Mouse (Mus musculus) forebrain, embryonic 10.5 days (tissue): ENCODE data around the gene Miga1. TPM values are rescaled to one million over a fixed set of nuclear protein-coding genes. Genes with fewer than 3 reads are reported as not detected.

Source experiments
- DNase-seq: peaks from one replicate; pipeline ENCODE4 v3.0.0-alpha.2; 2017; ENCODE audit warnings: low spot score; ENCODE audit errors: extremely low spot score
- H3K27ac ChIP-seq: fragments of 300-500 bp; sonication (generic); 2 replicates; pipeline ENCODE4 v1.5.1; 2016; ENCODE audit warnings: mild to moderate bottlenecking
- H3K27me3 ChIP-seq: fragments of 300-500 bp; sonication (generic); 2 replicates; pipeline ENCODE4 v1.6.1; 2016; ENCODE audit warnings: mild to moderate bottlenecking; ENCODE audit not compliant: poor library complexity, severe bottlenecking
- H3K36me3 ChIP-seq: fragments of 300-500 bp; sonication (generic); replicated peaks from 2 replicates; pipeline ENCODE4 v1.6.1; 2016; ENCODE audit warnings: mild to moderate bottlenecking, moderate library complexity
- H3K4me1 ChIP-seq: fragments of 300-500 bp; sonication (generic); 2 replicates; pipeline ENCODE4 v1.6.1; 2016
- H3K4me3 ChIP-seq: fragments of 300-500 bp; sonication (generic); 2 replicates; pipeline ENCODE4 v1.5.1; 2016; ENCODE audit warnings: mild to moderate bottlenecking, moderate library complexity
- H3K9me3 ChIP-seq: fragments of 300-500 bp; sonication (generic); 2 replicates; pipeline ENCODE4 v1.6.1; 2016; ENCODE audit warnings: mild to moderate bottlenecking, moderate library complexity
- WGBS: fragments of 180-500 bp; shearing (Covaris S2); methylation state at CpG from one replicate; pipeline ENCODE4 v1.1.7; 2016; 5-methylcytosine and 5-hydroxymethylcytosine counted together
- polyA plus RNA-seq: library from polyadenylated mRNA; unstranded; fragments of >200 nt; fragmentation: Nextera tagmentation; extraction: Ambion mirVana; gene quantifications from 2 replicates; pipeline ENCODE4 v1.2.1, GENCODE M21; 2016

Miga1 gene
- polyA plus RNA-seq, 1 experiment from 2014 or later, result 22.1 TPM

DNA sequence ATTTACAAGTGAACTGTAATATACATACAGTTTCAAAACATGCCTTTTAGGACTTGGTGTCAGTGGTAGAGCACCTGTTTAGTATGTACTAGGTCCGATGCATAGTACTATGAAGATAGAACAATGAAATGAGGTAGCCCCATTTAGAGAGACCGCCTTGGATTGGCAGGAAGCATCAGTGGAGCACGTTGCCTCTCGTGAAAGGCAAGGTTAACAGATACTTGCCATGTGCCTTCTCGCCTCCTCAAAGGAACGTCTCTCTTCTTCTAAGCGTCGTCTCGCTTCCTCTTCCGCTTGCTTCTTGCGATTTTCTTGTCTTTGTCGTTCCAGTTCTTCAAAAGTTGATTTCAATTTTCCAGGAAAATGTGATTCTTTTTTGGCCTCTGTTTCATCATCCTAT lies 92.5 kb downstream of the Miga1 start:
- Histone ChIP-seq H3K9me3 (no peaks in the 10 kb centered on the region), H3K4me3 (no peak overlapping the region), H3K27ac (no peak overlapping the region), H3K4me1 (no peaks in the 10 kb centered on the region), H3K36me3 (peaks cover 5% of the 10 kb centered on the region; the same call in 1 of the 2 replicates), H3K27me3 (no peaks in the 10 kb centered on the region)
- no peak for DNase-seq
- WGBS, result 90% methylated on average over 12 of the region's 12 CpGs

DNA sequence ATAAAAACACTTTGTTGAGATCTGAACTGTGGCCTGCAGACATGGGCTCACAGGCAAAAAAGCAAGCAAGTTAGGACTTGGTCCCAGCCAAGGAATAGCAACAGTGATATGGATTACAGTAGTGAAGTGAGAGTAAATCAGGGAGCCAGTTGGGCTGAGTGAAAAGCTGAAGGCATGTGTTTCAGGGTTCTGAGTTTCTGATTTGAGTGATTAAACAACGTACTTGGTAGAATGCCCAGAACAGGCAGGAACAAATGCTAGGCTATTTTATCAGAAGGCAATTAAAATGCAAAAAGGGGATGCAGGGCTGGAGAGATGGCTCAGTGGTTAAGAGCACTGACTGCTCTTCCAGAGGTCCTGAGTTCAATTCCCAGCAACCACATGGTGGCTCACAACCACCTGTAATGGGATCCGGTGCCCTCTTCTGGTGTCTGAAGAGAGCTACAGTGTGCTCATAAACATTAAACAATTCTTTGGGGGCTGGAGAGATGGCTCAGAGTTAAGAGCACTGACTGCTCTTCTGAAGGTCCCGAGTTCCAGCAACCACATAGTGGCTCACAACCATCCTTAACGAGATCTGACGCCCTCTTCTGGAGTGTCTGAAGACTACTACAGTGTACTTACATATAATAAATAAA lies 94.8 kb downstream of the Miga1 start:
- Histone ChIP-seq H3K4me3 (no peak overlapping the region), H3K9me3 (no peaks in the 10 kb centered on the region), H3K27ac (no peak overlapping the region), H3K27me3 (no peaks in the 10 kb centered on the region), H3K4me1 (no peaks in the 10 kb centered on the region), H3K36me3 (peaks cover 10% of the 10 kb centered on the region)
- WGBS, result 81% methylated on average over 5 of the region's 5 CpGs
- no peak for DNase-seq

DNA sequence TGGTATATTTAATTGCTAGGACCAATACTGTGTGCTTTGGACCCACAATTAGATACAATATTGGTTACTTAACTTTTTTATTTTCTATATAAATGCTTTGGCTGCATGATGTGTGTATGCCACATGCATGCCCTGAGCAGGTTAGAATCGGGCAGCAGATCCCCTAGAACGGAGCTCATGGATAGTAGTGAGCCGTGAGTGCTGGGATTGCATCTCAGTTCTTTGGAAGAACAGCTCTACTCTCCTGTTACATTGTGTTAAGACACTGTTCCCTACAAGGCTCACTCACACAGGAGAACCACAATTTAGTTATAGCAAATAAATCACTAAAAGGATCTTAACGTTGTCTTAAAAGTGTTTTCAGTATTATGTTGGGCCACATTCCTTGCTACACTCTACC lies 96.9 kb downstream of the Miga1 start:
- H3K4me3 ChIP-seq, result no peak overlapping the region
- peaks cover 30% of the 10 kb centered on the region for H3K36me3 ChIP-seq
- 83% methylated on average over 4 of the region's 4 CpGs for WGBS
- H3K27me3 ChIP-seq, result no peaks in the 10 kb centered on the region
- no peaks in the 10 kb centered on the region for H3K9me3 ChIP-seq
- no peaks in the 10 kb centered on the region for H3K4me1 ChIP-seq
- DNase-seq, result no peak
- H3K27ac ChIP-seq, result no peak overlapping the region

DNA sequence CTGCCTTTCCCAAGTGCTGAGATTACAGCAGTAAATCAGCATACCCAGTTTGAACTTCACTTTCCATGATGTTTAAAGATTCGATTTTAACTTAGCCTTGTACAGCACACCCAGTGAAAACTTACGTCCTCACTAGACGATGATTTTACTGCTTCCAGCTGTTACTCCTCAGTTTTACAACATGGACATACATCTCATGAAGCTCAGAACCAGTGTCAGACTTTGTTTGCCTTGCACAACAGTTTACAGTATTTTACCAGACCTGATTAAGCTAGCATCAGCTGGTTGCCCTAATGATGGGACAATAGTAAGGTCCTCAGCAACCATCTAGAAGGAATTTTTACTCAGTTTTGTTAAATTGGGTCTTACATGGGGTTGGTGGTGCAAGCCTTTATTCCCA lies 99.1 kb downstream of the Miga1 start:
- Histone ChIP-seq H3K4me1 (no peaks in the 10 kb centered on the region), H3K9me3 (no peaks in the 10 kb centered on the region), H3K27ac (no peak overlapping the region), H3K36me3 (peaks cover 52% of the 10 kb centered on the region), H3K4me3 (no peak overlapping the region), H3K27me3 (no peaks in the 10 kb centered on the region)
- no peak for DNase-seq
- 83% methylated on average over 3 of the region's 3 CpGs for WGBS

DNA sequence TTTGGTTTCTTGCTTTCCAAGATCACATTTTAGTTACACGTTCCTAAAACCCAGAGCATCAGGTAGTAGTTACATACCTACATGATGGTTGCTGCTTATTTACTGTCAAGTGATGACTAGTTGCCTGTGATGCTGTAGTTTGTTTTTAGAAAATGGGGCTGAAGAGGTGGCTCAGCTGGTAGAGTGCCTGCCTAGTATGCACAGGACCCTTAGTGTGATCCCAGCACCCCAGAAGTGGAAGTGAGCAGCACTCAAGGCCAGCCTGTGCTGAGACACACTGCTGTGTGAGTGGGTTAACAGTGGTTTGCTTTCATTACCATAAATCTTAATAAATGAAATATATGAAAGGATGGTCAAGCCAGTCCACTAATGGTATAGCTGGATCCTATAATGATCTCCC lies 100.6 kb downstream of the Miga1 start:
- Histone ChIP-seq H3K36me3 (peaks cover 63% of the 10 kb centered on the region), H3K9me3 (no peaks in the 10 kb centered on the region)
- WGBS, result 97% methylated on average over 1 of the region's 1 CpGs

DNA sequence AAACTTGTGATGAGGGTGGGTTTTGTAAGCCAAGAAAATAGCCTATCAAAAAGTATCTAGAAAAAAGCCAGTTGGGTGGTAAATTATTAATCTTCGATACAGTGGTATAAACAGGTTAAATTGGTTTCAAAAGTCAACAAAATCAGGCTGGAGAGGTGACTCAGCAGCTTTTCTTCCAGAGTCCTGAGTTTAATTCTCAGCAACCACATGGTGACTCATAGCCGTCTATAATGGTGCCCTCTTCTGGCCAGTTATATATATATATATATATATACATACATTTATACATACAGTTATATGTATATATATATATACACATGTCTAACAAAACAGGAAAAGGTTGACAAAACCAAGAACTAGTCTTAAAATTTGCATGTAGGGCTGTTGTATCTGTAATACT lies 101.4 kb downstream of the Miga1 start:
- Histone ChIP-seq H3K27ac (no peak overlapping the region), H3K4me1 (no peaks in the 10 kb centered on the region), H3K36me3 (peaks cover 70% of the 10 kb centered on the region), H3K9me3 (no peaks in the 10 kb centered on the region), H3K27me3 (no peaks in the 10 kb centered on the region), H3K4me3 (no peak overlapping the region)
- 78% methylated on average over 2 of the region's 2 CpGs for WGBS
- no peak for DNase-seq

More for the DNA sequence above, 100.6 kb downstream of the Miga1 start:
- no peak overlapping the region for H3K4me3 ChIP-seq
- H3K27ac ChIP-seq, result no peak overlapping the region
- DNase-seq, result no peak
- H3K27me3 ChIP-seq, result no peaks in the 10 kb centered on the region
- H3K4me1 ChIP-seq, result no peaks in the 10 kb centered on the region

DNA sequence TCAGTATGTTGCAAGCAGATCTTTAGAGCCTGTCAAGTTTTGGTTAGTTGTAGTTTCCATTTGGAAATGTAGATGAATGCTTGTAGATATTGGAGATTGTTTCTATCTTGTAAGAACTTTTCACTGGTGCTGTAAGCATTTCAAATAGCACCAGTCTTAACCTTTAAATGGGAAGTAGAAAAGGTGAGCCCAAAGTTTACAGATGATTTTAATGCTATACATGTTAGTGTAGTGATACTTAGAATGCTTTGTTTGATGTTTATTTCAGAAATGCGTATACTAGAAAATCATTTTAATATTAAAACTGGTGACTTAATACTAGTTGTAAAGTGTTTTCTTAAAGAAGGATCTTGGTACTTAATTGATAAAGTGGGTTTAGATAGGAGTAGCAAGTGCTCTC lies 104.4 kb downstream of the Miga1 start:
- Histone ChIP-seq H3K9me3 (no peaks in the 10 kb centered on the region), H3K27ac (no peak overlapping the region), H3K4me1 (no peaks in the 10 kb centered on the region), H3K36me3 (peaks cover 99% of the 10 kb centered on the region), H3K4me3 (no peak overlapping the region), H3K27me3 (no peaks in the 10 kb centered on the region)
- no peak for DNase-seq
- 96% methylated on average over 1 of the region's 1 CpGs for WGBS

DNA sequence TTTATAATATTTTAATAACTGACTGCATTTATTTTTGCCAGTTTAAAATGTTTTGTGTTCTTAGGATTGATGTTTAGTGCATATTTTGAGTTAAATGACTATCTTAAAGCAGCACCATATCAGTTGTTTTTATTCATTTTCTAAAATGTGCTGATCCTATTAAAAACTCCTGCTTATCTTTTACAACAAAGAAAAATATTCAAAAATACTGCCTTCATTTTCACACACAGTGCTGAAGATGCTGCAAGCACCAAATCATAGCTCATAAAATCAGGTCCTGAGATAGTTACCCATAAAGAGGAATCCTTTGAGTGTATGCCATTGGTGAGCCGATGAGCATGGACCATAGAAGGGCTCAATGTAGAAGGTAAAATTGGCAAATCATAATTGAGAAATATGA lies 105.0 kb downstream of the Miga1 start:
- H3K27me3 ChIP-seq, result no peaks in the 10 kb centered on the region
- 98% methylated on average over 1 of the region's 1 CpGs for WGBS
- no peaks in the 10 kb centered on the region for H3K9me3 ChIP-seq
- H3K27ac ChIP-seq, result no peak overlapping the region
- no peak for DNase-seq
- H3K36me3 ChIP-seq, result peaks cover 99% of the 10 kb centered on the region
- no peak overlapping the region for H3K4me3 ChIP-seq
- no peaks in the 10 kb centered on the region for H3K4me1 ChIP-seq

DNA sequence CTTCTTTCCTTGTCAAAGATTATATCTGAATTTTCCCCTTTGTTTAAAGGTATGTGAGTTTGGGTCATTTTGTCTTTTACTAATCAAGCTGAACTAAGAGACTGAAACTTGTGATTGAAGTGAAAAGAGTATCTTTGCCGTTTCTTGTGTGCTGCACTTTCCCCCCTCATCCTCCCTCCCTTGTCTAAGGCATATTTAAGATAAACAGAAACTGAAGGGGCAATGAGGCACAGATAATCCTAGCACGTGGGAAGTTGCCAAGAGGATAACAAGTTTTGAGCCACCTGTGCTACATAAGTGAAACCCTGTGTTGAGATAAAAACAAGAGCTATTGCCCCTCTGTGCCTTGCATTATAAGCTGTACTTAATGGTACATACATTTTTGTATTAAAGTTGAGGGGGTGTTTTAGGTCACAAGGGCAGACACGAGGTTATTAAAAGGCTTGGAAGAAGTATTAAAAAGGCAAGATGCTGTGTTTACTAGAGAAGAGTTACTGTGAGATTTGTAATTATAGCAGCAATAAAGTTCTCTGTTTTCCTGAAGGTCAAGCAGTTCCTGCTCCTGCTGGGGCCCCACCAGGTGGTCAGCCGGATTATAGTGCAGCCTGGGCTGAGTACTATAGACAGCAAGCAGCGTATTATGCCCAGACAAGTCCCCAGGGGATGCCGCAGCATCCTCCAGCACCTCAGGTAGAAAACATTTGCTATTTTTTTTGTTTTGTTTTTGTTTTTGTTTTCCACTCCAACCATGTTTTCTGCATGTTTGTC lies 108.7 kb downstream of the Miga1 start:
- no peaks in the 10 kb centered on the region for H3K9me3 ChIP-seq
- H3K4me3 ChIP-seq, result no peak overlapping the region
- peaks cover 100% of the 10 kb centered on the region for H3K36me3 ChIP-seq
- no peaks in the 10 kb centered on the region for H3K27me3 ChIP-seq
- no peak for DNase-seq
- no peak overlapping the region for H3K27ac ChIP-seq
- no peaks in the 10 kb centered on the region for H3K4me1 ChIP-seq
- 72% methylated on average over 6 of the region's 6 CpGs for WGBS

DNA sequence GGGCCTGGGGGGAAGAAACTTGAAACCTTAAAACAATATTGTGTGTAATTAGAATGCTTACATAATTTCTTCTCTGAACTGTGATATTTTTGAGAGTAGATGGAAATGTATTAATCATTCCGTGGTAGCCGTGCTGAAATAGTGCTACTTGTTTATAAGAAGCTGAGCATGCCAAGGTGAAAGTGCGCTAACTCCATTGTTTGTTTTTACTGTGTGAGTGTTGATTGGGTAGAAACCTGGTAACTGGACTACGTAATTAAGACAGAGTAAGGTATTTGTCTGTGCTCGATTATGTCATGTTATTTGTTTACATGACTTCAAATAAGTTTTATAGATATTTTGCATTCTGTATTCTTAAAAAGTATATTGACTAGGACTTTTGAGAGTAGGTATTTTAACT lies 110.9 kb downstream of the Miga1 start:
- no peaks in the 10 kb centered on the region for H3K9me3 ChIP-seq
- H3K27me3 ChIP-seq, result no peaks in the 10 kb centered on the region
- H3K27ac ChIP-seq, result no peak overlapping the region
- peaks cover 100% of the 10 kb centered on the region for H3K36me3 ChIP-seq
- DNase-seq, result no peak
- H3K4me3 ChIP-seq, result no peak overlapping the region
- 95% methylated on average over 5 of the region's 5 CpGs for WGBS
- no peaks in the 10 kb centered on the region for H3K4me1 ChIP-seq

DNA sequence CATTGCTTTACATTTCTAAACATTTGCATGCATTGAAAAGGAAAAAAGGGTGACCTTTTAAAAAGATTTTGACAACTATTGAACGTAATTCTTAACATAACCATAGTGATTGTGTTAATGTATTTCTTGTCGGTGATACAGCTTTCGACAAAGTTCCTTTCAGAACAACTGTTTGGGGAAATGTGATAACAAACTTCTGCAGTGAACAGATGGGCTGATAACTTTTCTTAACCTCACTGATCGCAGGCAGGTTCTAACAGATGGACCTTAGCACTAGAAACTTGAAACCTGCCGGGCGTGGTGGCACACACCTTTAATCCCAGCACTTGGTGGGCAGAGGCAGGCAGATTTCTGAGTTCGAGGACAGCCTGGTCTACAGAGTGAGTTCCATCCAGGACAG lies 111.4 kb downstream of the Miga1 start:
- Histone ChIP-seq H3K4me3 (no peak overlapping the region), H3K9me3 (no peaks in the 10 kb centered on the region), H3K36me3 (peaks cover 100% of the 10 kb centered on the region), H3K27me3 (no peaks in the 10 kb centered on the region), H3K27ac (no peak overlapping the region), H3K4me1 (no peaks in the 10 kb centered on the region)
- WGBS, result 94% methylated on average over 7 of the region's 7 CpGs
- no peak for DNase-seq

DNA sequence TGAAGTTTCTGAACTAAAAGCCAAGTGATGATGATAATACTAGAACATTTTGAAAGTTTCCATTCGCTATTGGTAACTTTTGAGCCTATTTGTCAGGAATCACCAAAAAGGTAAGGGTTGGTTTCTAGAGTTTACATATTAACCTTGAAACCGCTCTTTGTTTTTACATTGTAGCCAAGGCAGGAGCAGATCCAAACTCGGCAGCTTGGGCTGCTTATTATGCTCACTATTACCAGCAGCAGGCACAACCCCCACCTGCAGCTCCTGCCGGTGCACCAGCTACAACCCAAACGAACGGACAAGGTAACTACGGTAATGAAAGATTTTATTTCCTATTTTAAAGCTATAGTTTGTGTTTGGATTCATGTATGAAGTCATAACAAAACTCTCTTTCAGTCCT lies 114.3 kb downstream of the Miga1 start:
- Histone ChIP-seq H3K9me3 (no peaks in the 10 kb centered on the region), H3K36me3 (peaks cover 100% of the 10 kb centered on the region), H3K4me1 (no peaks in the 10 kb centered on the region), H3K27ac (no peak overlapping the region), H3K27me3 (no peaks in the 10 kb centered on the region), H3K4me3 (no peak overlapping the region)
- WGBS, result 94% methylated on average over 7 of the region's 7 CpGs
- no peak for DNase-seq

DNA sequence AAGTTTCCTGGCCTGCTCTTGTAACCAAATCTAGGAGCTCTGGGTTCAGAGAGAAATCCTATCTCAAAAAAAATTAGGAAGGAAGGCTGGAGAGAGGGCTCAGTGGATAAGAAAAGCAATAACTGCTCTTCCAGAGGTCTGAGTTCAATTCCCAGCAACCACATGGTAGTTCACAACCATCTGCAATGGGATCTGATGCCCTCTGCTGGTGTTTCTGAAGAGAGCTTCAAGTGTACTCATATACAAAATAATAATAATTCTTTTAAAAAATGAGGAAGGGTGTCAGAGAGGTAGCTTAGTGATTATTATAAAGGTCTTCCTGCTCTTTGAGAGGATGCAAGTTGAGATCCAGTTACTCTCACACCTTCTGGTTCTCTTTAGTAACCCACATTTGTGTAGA lies 115.3 kb downstream of the Miga1 start:
- DNase-seq, result no peak
- no peaks in the 10 kb centered on the region for H3K27me3 ChIP-seq
- no peaks in the 10 kb centered on the region for H3K4me1 ChIP-seq
- no peak overlapping the region for H3K4me3 ChIP-seq
- peaks cover 100% of the 10 kb centered on the region for H3K36me3 ChIP-seq
- H3K9me3 ChIP-seq, result no peaks in the 10 kb centered on the region
- no peak overlapping the region for H3K27ac ChIP-seq
